Mouse (Mus musculus): Measurements from ENCODE around the gene Gm10563. TPM values are rescaled to one million over a fixed set of nuclear protein-coding genes. Genes with fewer than 3 reads are reported as not detected.
A peak's percentile ranks its signal among the peaks of the same experiment; 100 is the strongest.

The Gm10563 gene
- total and polyA plus RNA-seq, 3 experiments, result not detected

DNA sequence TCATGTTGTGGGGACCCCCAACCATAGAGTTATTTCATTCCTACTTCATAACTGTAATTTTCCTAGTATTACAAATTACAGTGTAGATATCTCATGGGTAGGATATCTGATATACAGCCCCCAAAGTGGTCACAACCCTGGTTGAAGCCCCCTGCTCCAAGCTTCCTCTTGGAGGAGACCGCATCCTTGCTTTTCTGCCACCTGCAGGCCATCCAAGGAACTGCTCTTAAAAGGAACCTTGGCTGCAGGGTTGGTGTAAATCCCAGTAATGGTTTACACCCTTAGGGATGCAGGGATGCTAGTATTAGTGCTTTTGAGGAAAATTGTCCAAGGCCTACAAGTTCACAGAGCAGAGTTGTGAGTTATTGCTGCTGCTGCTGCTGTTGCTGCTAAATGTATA, 64.8 kb downstream of the Gm10563 start:
- H3K4me3 ChIP-seq, result no peak overlapping the region
- H3K27me3 ChIP-seq (ENCODE audit: control insufficient read depth, insufficient read depth, low read length), result no peaks in the 10 kb centered on the region
- no peaks in the 10 kb centered on the region; the same call in 1 of the 2 replicates for H3K79me2 ChIP-seq (replicated peaks; ENCODE audit: control insufficient read depth, insufficient read depth, low read length)
- intact Hi-C loops (cut with DNase I), result loop anchor here (1.0 kb wide), 1 partner anchor 99 kb away; no protein-coding TSS in a partner anchor
- peak; percentile 92 for TF ChIP-seq CTCF (IDR thresholded peaks at IDR 0.05)
- TF ChIP-seq EP300 (IDR thresholded peaks at IDR 0.05; ENCODE audit: insufficient read depth, low read depth, low read length), result no peak
- peaks cover 5% of the 10 kb centered on the region for H3K4me1 ChIP-seq (ENCODE audit: control insufficient read depth, insufficient read depth, low read length)
- WGBS, result 32% methylated on average over 1 of the region's 1 CpGs
- no peak overlapping the region for H3K9ac ChIP-seq (ENCODE audit: low read depth, low read length)
- peak in 1 of 2 experiments; percentile 71 for DNase-seq
- H3K36me3 ChIP-seq (ENCODE audit: control insufficient read depth, insufficient read depth, low read length), result no peaks in the 10 kb centered on the region
- H3K27ac ChIP-seq, result no peak overlapping the region

- TF ChIP-seq EP300 (IDR thresholded peaks at IDR 0.05; ENCODE audit: insufficient read depth, low read depth, low read length) (no peak), POLR2A (IDR thresholded peaks at IDR 0.05; ENCODE audit: insufficient read depth, low read depth, low read length) (no peak), CTCF (IDR thresholded peaks at IDR 0.05) (no peak)
- Histone ChIP-seq H3K4me3 (no peak overlapping the region), H3K27me3 (ENCODE audit: control insufficient read depth, insufficient read depth, low read length) (no peaks in the 10 kb centered on the region), H3K27ac (peak overlapping the region; percentile 15; the same call in 1 of the 2 replicates), H3K79me2 (replicated peaks; ENCODE audit: control insufficient read depth, insufficient read depth, low read length) (no peaks in the 10 kb centered on the region; the same call in 1 of the 2 replicates), H3K9ac (ENCODE audit: low read depth, low read length) (no peak overlapping the region), H3K36me3 (ENCODE audit: control insufficient read depth, insufficient read depth, low read length) (no peaks in the 10 kb centered on the region), H3K4me1 (ENCODE audit: control insufficient read depth, insufficient read depth, low read length) (peaks cover 8% of the 10 kb centered on the region)
- 59% methylated on average over 7 of the region's 7 CpGs for WGBS
- intact Hi-C loops (cut with DNase I), result loop anchor here (10.0 kb wide), 1 partner anchor 214 kb away; the partner anchor contains the start of gene Prkcz
- DNase-seq, result peak; percentile 76 to 77
Observed at GRCm38 (mm10) chr4:155578336-155579125, 66.7 kb downstream of the Gm10563 start.

GRCm38 (mm10) chr4:155577741-155578140, 67.5 kb downstream of the Gm10563 start:
- H3K9ac ChIP-seq (ENCODE audit: low read depth, low read length), result no peak overlapping the region
- no peak overlapping the region for H3K27ac ChIP-seq
- WGBS, result 85% methylated on average over 5 of the region's 5 CpGs
- TF ChIP-seq EP300 (IDR thresholded peaks at IDR 0.05; ENCODE audit: insufficient read depth, low read depth, low read length) (no peak), POLR2A (IDR thresholded peaks at IDR 0.05; ENCODE audit: insufficient read depth, low read depth, low read length) (no peak), CTCF (IDR thresholded peaks at IDR 0.05) (no peak)
- no peak overlapping the region for H3K4me3 ChIP-seq
- no peak for DNase-seq
- H3K4me1 ChIP-seq (ENCODE audit: control insufficient read depth, insufficient read depth, low read length), result peaks cover 12% of the 10 kb centered on the region
- H3K27me3 ChIP-seq (ENCODE audit: control insufficient read depth, insufficient read depth, low read length), result no peaks in the 10 kb centered on the region
- no peaks in the 10 kb centered on the region; the same call in 1 of the 2 replicates for H3K79me2 ChIP-seq (replicated peaks; ENCODE audit: control insufficient read depth, insufficient read depth, low read length)
- no peaks in the 10 kb centered on the region for H3K36me3 ChIP-seq (ENCODE audit: control insufficient read depth, insufficient read depth, low read length)
- intact Hi-C loops (cut with DNase I), result loop anchor here (10.0 kb wide), 1 partner anchor 213 kb away; the partner anchor contains the start of gene Prkcz

DNA sequence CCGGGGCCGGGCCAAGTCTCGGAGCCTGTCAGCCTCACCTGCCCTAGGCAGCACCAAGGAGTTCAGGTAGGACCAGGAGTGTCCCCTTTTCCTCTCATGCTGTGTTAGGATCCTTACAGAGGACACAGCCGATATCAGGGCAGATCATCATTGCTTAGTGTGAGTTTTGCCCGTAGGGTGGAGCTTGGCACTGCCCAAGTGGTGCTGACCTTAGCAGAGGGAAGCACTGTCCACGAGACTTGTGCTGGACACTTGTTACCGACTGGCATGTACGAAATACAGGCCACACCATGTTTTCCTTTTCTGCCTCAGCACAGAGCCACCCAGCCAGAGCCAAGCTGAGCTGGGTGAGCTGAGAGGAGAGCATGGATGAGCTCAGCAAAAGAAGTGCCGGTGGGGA, 68.1 kb downstream of the Gm10563 start:
- H3K79me2 ChIP-seq (replicated peaks; ENCODE audit: control insufficient read depth, insufficient read depth, low read length), result peaks cover under 1% of the 10 kb centered on the region; the same call in 1 of the 2 replicates
- H3K36me3 ChIP-seq (ENCODE audit: control insufficient read depth, insufficient read depth, low read length), result no peaks in the 10 kb centered on the region
- H3K27ac ChIP-seq, result no peak overlapping the region
- TF ChIP-seq EP300 (IDR thresholded peaks at IDR 0.05; ENCODE audit: insufficient read depth, low read depth, low read length) (no peak), POLR2A (IDR thresholded peaks at IDR 0.05; ENCODE audit: insufficient read depth, low read depth, low read length) (no peak), CTCF (IDR thresholded peaks at IDR 0.05) (no peak)
- peak in 1 of 2 experiments; percentile 30 for DNase-seq
- H3K9ac ChIP-seq (ENCODE audit: low read depth, low read length), result no peak overlapping the region
- 81% methylated on average over 9 of the region's 9 CpGs for WGBS
- H3K27me3 ChIP-seq (ENCODE audit: control insufficient read depth, insufficient read depth, low read length), result no peaks in the 10 kb centered on the region
- H3K4me3 ChIP-seq, result no peak overlapping the region
- H3K4me1 ChIP-seq (ENCODE audit: control insufficient read depth, insufficient read depth, low read length), result peaks cover 13% of the 10 kb centered on the region
- intact Hi-C loops (cut with DNase I), result loop anchor here (10.0 kb wide), 1 partner anchor 212 kb away; the partner anchor contains the start of gene Prkcz

- H3K79me2 ChIP-seq (replicated peaks; ENCODE audit: control insufficient read depth, insufficient read depth, low read length), result peaks cover 3% of the 10 kb centered on the region; the same call in 1 of the 2 replicates
- TF ChIP-seq POLR2A (IDR thresholded peaks at IDR 0.05; ENCODE audit: insufficient read depth, low read depth, low read length) (no peak), CTCF (IDR thresholded peaks at IDR 0.05) (no peak), EP300 (IDR thresholded peaks at IDR 0.05; ENCODE audit: insufficient read depth, low read depth, low read length) (no peak)
- no peak overlapping the region for H3K27ac ChIP-seq
- H3K27me3 ChIP-seq (ENCODE audit: control insufficient read depth, insufficient read depth, low read length), result no peaks in the 10 kb centered on the region
- no peak overlapping the region for H3K4me3 ChIP-seq
- DNase-seq, result no peak
- peaks cover 19% of the 10 kb centered on the region for H3K4me1 ChIP-seq (ENCODE audit: control insufficient read depth, insufficient read depth, low read length)
- intact Hi-C loops (cut with DNase I), result loop anchor here (10.0 kb wide), 1 partner anchor 211 kb away; the partner anchor contains the start of gene Prkcz
- no peak overlapping the region for H3K9ac ChIP-seq (ENCODE audit: low read depth, low read length)
- H3K36me3 ChIP-seq (ENCODE audit: control insufficient read depth, insufficient read depth, low read length), result peaks cover 3% of the 10 kb centered on the region; the same call in 1 of the 2 replicates
- 89% methylated on average over 8 of the region's 8 CpGs for WGBS
Observed at GRCm38 (mm10) chr4:155575521-155575920, 69.7 kb downstream of the Gm10563 start.

DNA sequence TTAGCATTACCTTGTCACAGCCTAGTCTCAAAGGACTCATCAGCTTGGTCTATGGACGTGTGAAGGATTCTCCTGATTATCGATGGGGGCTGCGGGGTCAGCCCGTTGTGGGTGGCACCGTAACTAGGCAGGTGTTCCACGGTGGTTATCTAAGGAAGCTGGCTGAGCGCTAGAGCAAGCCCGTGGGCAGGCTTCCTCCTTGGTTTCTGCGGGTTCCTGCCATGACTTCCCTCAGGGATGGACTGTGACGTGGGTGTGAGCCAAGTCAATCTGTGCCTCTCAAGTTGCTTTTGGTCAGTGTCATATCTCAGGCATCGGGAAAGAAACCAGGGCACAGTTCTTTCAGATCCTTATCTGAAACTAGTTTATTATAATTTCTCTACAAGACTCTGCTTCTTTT, 70.3 kb downstream of the Gm10563 start:
- intact Hi-C loops (cut with DNase I), result loop anchor here (10.0 kb wide), 1 partner anchor 210 kb away; the partner anchor contains the start of gene Prkcz
- H3K4me3 ChIP-seq, result no peak overlapping the region
- 43% methylated on average over 11 of the region's 11 CpGs for WGBS

More for the DNA sequence above, 70.3 kb downstream of the Gm10563 start:
- peaks cover 3% of the 10 kb centered on the region; the same call in 1 of the 2 replicates for H3K79me2 ChIP-seq (replicated peaks; ENCODE audit: control insufficient read depth, insufficient read depth, low read length)
- H3K27ac ChIP-seq, result no peak overlapping the region
- peaks cover 19% of the 10 kb centered on the region for H3K4me1 ChIP-seq (ENCODE audit: control insufficient read depth, insufficient read depth, low read length)
- H3K36me3 ChIP-seq (ENCODE audit: control insufficient read depth, insufficient read depth, low read length), result peaks cover 3% of the 10 kb centered on the region; the same call in 1 of the 2 replicates
- no peak overlapping the region for H3K9ac ChIP-seq (ENCODE audit: low read depth, low read length)
- TF ChIP-seq EP300 (IDR thresholded peaks at IDR 0.05; ENCODE audit: insufficient read depth, low read depth, low read length), result no peak
- TF ChIP-seq POLR2A (IDR thresholded peaks at IDR 0.05; ENCODE audit: insufficient read depth, low read depth, low read length), result no peak
- TF ChIP-seq CTCF (IDR thresholded peaks at IDR 0.05), result no peak
- H3K27me3 ChIP-seq (ENCODE audit: control insufficient read depth, insufficient read depth, low read length), result no peaks in the 10 kb centered on the region
- DNase-seq, result no peak
